Mouse (Mus musculus) hindbrain, embryonic 11.5 days (tissue): Measurements from ENCODE around the gene Xk. TPM values are rescaled to one million over a fixed set of nuclear protein-coding genes. Genes with fewer than 3 reads are reported as not detected.
"Not testable (repeated sequence)": the region's sequence is repeated elsewhere in the genome, so short reads cannot be mapped to it uniquely, and the experiment has no call there.

Source experiments
- ATAC-seq: fragments of 200-750 bp; cut with Nextera tagmentation; 2 replicates; pipeline ENCODE4 v1.8.0; 2017; ENCODE audit warnings: mild to moderate bottlenecking, moderate TSS enrichment, moderate library complexity; ENCODE audit not compliant: low FRiP score
- DNase-seq: peaks from one replicate; pipeline ENCODE4 v3.0.0-alpha.2; 2015; ENCODE audit warnings: low spot score
- H3K27ac ChIP-seq: fragments of 300-500 bp; sonication (generic); 2 replicates; pipeline ENCODE4 v1.5.1; 2014; ENCODE audit warnings: mild to moderate bottlenecking, low read depth, low read length
- H3K27me3 ChIP-seq: fragments of 300-500 bp; sonication (generic); 2 replicates; pipeline ENCODE4 v1.6.1; 2014; ENCODE audit warnings: mild to moderate bottlenecking, low read length, moderate library complexity, mixed read lengths; ENCODE audit not compliant: control insufficient read depth, insufficient read depth
- H3K36me3 ChIP-seq: fragments of 300-500 bp; sonication (generic); 2 replicates; pipeline ENCODE4 v1.6.1; 2014; ENCODE audit warnings: mild to moderate bottlenecking, low read length, moderate library complexity, mixed read lengths; ENCODE audit not compliant: control insufficient read depth, insufficient read depth
- H3K4me1 ChIP-seq: fragments of 300-500 bp; sonication (generic); replicated peaks from 2 replicates; pipeline ENCODE4 v1.6.1; 2014; ENCODE audit warnings: low read length, mixed read lengths; ENCODE audit not compliant: control insufficient read depth, insufficient read depth
- H3K4me2 ChIP-seq: fragments of 300-500 bp; sonication (generic); replicated peaks from 2 replicates; pipeline ENCODE4 v1.6.1; 2014; ENCODE audit warnings: mild to moderate bottlenecking, low read depth, low read length
- H3K4me3 ChIP-seq: fragments of 300-500 bp; sonication (generic); 2 replicates; pipeline ENCODE4 v1.5.1; 2014; ENCODE audit warnings: low read depth, low read length
- H3K9ac ChIP-seq: fragments of 300-500 bp; sonication (generic); 2 replicates; pipeline ENCODE4 v1.6.1; 2014; ENCODE audit warnings: low read depth, low read length
- H3K9me3 ChIP-seq: fragments of 300-500 bp; sonication (generic); 2 replicates; pipeline ENCODE4 v1.6.1; 2016; ENCODE audit warnings: low read length; ENCODE audit not compliant: control insufficient read depth
- WGBS: fragments of 180-500 bp; shearing (Covaris S2); extraction: QIAGEN DNeasy Blood & Tissue Kit; methylation state at CpG from one replicate; pipeline ENCODE4 v1.1.7; 2014; 5-methylcytosine and 5-hydroxymethylcytosine counted together
- polyA plus RNA-seq: library from polyadenylated mRNA; unstranded; fragments of >200 nt; fragmentation: Nextera tagmentation; extraction: Ambion mirVana; gene quantifications from 2 replicates; pipeline ENCODE4 v1.2.1, GENCODE M21; 2014

Xk gene
- polyA plus RNA-seq, 1 experiment from 2014 or later = 2.6 TPM

GRCm38 (mm10) chrX:9256766-9257165 lies 15.8 kb upstream of the Xk start, which contains the start of gene Gm14862:
TSS of gene Gm14862 (minus strand) at chrX:9256899.
- Histone ChIP-seq H3K4me2 (no peak within 1 kb of the TSS), H3K27me3 (no peaks in the 10 kb centered on the region), H3K4me1 (no peaks in the 10 kb centered on the region), H3K36me3 (no peaks in the 10 kb centered on the region), H3K27ac (no peak within 1 kb of the TSS), H3K9ac (no peak within 1 kb of the TSS), H3K9me3 (no peaks in the 10 kb centered on the region), H3K4me3 (no peak within 1 kb of the TSS)
- 87% methylated on average over 5 of the region's 5 CpGs for WGBS
- no peak for ATAC-seq
- DNase-seq = no peak

- Histone ChIP-seq H3K27me3 (no peaks in the 10 kb centered on the region), H3K9me3 (no peaks in the 10 kb centered on the region), H3K4me1 (no peaks in the 10 kb centered on the region), H3K9ac (no peak overlapping the region), H3K4me2 (no peak overlapping the region), H3K4me3 (no peak overlapping the region), H3K27ac (no peak overlapping the region), H3K36me3 (no peaks in the 10 kb centered on the region)
- DNase-seq (no peak), ATAC-seq (no peak)
- WGBS = 93% methylated on average over 7 of the region's 7 CpGs
Measured at GRCm38 (mm10) chrX:9257831-9258230, 14.7 kb upstream of the Xk start.

GRCm38 (mm10) chrX:9259267-9259666 lies 13.3 kb upstream of the Xk start:
- H3K4me3 ChIP-seq = no peak overlapping the region
- 86% methylated on average over 1 of the region's 1 CpGs for WGBS
- no peaks in the 10 kb centered on the region for H3K9me3 ChIP-seq
- no peaks in the 10 kb centered on the region for H3K27me3 ChIP-seq
- no peaks in the 10 kb centered on the region for H3K36me3 ChIP-seq
- no peak overlapping the region for H3K4me2 ChIP-seq
- H3K9ac ChIP-seq = no peak overlapping the region
- ATAC-seq = no peak
- H3K27ac ChIP-seq = no peak overlapping the region
- DNase-seq = no peak
- no peaks in the 10 kb centered on the region for H3K4me1 ChIP-seq

- no peaks in the 10 kb centered on the region for H3K4me1 ChIP-seq
- no peak overlapping the region for H3K4me2 ChIP-seq
- DNase-seq (no peak), ATAC-seq (no peak)
- H3K9me3 ChIP-seq = no peaks in the 10 kb centered on the region
- H3K9ac ChIP-seq = no peak overlapping the region
- no peak overlapping the region for H3K27ac ChIP-seq
- H3K27me3 ChIP-seq = no peaks in the 10 kb centered on the region
- H3K4me3 ChIP-seq = no peak overlapping the region
- 57% methylated on average over 3 of the region's 3 CpGs for WGBS
- H3K36me3 ChIP-seq = no peaks in the 10 kb centered on the region
Measured at GRCm38 (mm10) chrX:9271112-9271511, 1.4 kb upstream of the Xk start.

- DNase-seq (no peak), ATAC-seq (peak; percentile 16)
- Histone ChIP-seq H3K4me2 (peak overlapping the region; percentile 50), H3K9me3 (no peaks in the 10 kb centered on the region), H3K27me3 (no peaks in the 10 kb centered on the region), H3K4me3 (peak overlapping the region; percentile 52), H3K27ac (no peak overlapping the region), H3K4me1 (no peaks in the 10 kb centered on the region), H3K36me3 (no peaks in the 10 kb centered on the region), H3K9ac (no peak overlapping the region)
- whole genome bisulfite sequencing = 27% methylated on average over 8 of the region's 8 CpGs
Measured at GRCm38 (mm10) chrX:9271947-9272459, 553 bp upstream of the Xk start.

GRCm38 (mm10) chrX:9273377-9274002 lies 934 bp downstream of the Xk start:
- Histone ChIP-seq H3K36me3 (no peaks in the 10 kb centered on the region), H3K4me3 (peak overlapping the region; percentile 52), H3K27ac (no peak overlapping the region), H3K4me1 (no peaks in the 10 kb centered on the region), H3K9me3 (no peaks in the 10 kb centered on the region), H3K4me2 (peak overlapping the region; percentile 50), H3K27me3 (no peaks in the 10 kb centered on the region), H3K9ac (no peak overlapping the region; the same call in 1 of the 2 replicates)
- 59% methylated on average over 12 of the region's 12 CpGs for WGBS
- ATAC-seq = no peak
- no peak for DNase-seq

- H3K4me3 ChIP-seq = no peak overlapping the region
- H3K27ac ChIP-seq = no peak overlapping the region
- WGBS = 89% methylated on average over 8 of the region's 8 CpGs
- no peak overlapping the region for H3K9ac ChIP-seq
- DNase-seq (no peak), ATAC-seq (no peak)
- no peaks in the 10 kb centered on the region for H3K4me1 ChIP-seq
- no peaks in the 10 kb centered on the region for H3K9me3 ChIP-seq
- no peak overlapping the region for H3K4me2 ChIP-seq
- no peaks in the 10 kb centered on the region for H3K27me3 ChIP-seq
- H3K36me3 ChIP-seq = no peaks in the 10 kb centered on the region
Measured at GRCm38 (mm10) chrX:9274321-9274720, 1.8 kb downstream of the Xk start.

GRCm38 (mm10) chrX:9283464-9283863 lies 10.9 kb downstream of the Xk start, which contains the start of gene H2al1m:
TSS of gene H2al1m (plus strand) at chrX:9283764.
- WGBS = no CpG with 5 or more reads among the region's 1 CpGs
- not testable (repeated sequence) for H3K9ac ChIP-seq, H3K4me1 ChIP-seq, H3K27me3 ChIP-seq, H3K36me3 ChIP-seq, H3K4me3 ChIP-seq, ATAC-seq, H3K27ac ChIP-seq, H3K4me2 ChIP-seq, DNase-seq, H3K9me3 ChIP-seq

GRCm38 (mm10) chrX:9293140-9293829 lies 20.7 kb downstream of the Xk start:
- H3K4me1 ChIP-seq, H3K9ac ChIP-seq, H3K4me2 ChIP-seq, ATAC-seq, H3K9me3 ChIP-seq, H3K4me3 ChIP-seq, DNase-seq, H3K36me3 ChIP-seq, H3K27me3 ChIP-seq, H3K27ac ChIP-seq: not testable (repeated sequence)
- 80% methylated on average over 3 of the region's 4 CpGs for WGBS
